Mouse (Mus musculus) heart, adult 2 months (tissue): ENCODE data around the gene Syt7. TPM values are rescaled to one million over a fixed set of nuclear protein-coding genes. Genes with fewer than 3 reads are reported as not detected.

Source experiments
- DNase-seq, 2 experiments: peaks; one replicate each; pipeline ENCODE4 v3.0.0; 2021
- H3K27ac ChIP-seq: fragments of 200-600 bp; 2 replicates; pipeline ENCODE4 v1.8.1; 2022
- H3K27me3 ChIP-seq: fragments of 200-500 bp; 2 replicates; pipeline ENCODE4 v1.6.1; 2012; ENCODE audit warnings: mild to moderate bottlenecking, low read length, inconsistent platforms, mixed read lengths; ENCODE audit not compliant: control insufficient read depth, insufficient read depth
- H3K36me3 ChIP-seq: fragments of 200-500 bp; 2 replicates; pipeline ENCODE4 v1.6.1; 2012; ENCODE audit warnings: low read length, inconsistent platforms; ENCODE audit not compliant: control insufficient read depth, insufficient read depth
- H3K4me1 ChIP-seq: fragments of 200-500 bp; 2 replicates; pipeline ENCODE4 v1.6.1; 2011; ENCODE audit warnings: low read length; ENCODE audit not compliant: control insufficient read depth, insufficient read depth
- H3K4me3 ChIP-seq: fragments of 200-600 bp; 2 replicates; pipeline ENCODE4 v1.8.1; 2022
- H3K79me2 ChIP-seq: fragments of 200-500 bp; replicated peaks from 2 replicates; pipeline ENCODE4 v1.6.1; 2012; ENCODE audit warnings: mild to moderate bottlenecking, inconsistent platforms, low read length, moderate library complexity, mixed read lengths; ENCODE audit not compliant: control insufficient read depth, insufficient read depth
- H3K9ac ChIP-seq: fragments of 200-500 bp; 2 replicates; pipeline ENCODE4 v1.6.1; 2012; ENCODE audit warnings: low read depth, mild to moderate bottlenecking, control low read depth, inconsistent platforms, low read length, mixed read lengths
- CTCF ChIP-seq: fragments of 200-600 bp; IDR thresholded peaks from 2 replicates; pipeline ENCODE4 v1.8.1; 2022; ENCODE audit warnings: antibody characterized with exemption, mild to moderate bottlenecking, moderate library complexity
- EP300 ChIP-seq: fragments of 200-500 bp; IDR thresholded peaks from 2 replicates; pipeline ENCODE4 v1.6.1; 2011; ENCODE audit warnings: low read depth, low read length, control low read depth; ENCODE audit not compliant: insufficient read depth
- POLR2A ChIP-seq: fragments of 200-500 bp; IDR thresholded peaks from 2 replicates; pipeline ENCODE4 v1.6.1; 2011; ENCODE audit warnings: mild to moderate bottlenecking, low read depth, low read length, control low read depth; ENCODE audit not compliant: insufficient read depth
- WGBS: fragments of 180-500 bp; shearing (Covaris S2); methylation state at CpG from one replicate; pipeline ENCODE4 v1.1.7; 2018; 5-methylcytosine and 5-hydroxymethylcytosine counted together
- intact Hi-C: fragments of 180-260 bp; cut with DNase I; formaldehyde crosslinking; loops from one replicate; pipeline ENCODE4 v1.15.1; 2025
- polyA plus RNA-seq: library from polyadenylated mRNA; depleted of rRNA; stranded (reverse); fragments of >200 nt; gene quantifications from 2 replicates; pipeline ENCODE4 v1.2.3, GENCODE M21; 2012
- total RNA-seq, 2 experiments: library from RNA; stranded (reverse); gene quantifications; 2 replicates each; pipeline ENCODE4 v1.2.3; 2021

Syt7 gene
- total and polyA plus RNA-seq, 3 experiments: 17.6 to 38.6 (median 35.7) TPM

DNA sequence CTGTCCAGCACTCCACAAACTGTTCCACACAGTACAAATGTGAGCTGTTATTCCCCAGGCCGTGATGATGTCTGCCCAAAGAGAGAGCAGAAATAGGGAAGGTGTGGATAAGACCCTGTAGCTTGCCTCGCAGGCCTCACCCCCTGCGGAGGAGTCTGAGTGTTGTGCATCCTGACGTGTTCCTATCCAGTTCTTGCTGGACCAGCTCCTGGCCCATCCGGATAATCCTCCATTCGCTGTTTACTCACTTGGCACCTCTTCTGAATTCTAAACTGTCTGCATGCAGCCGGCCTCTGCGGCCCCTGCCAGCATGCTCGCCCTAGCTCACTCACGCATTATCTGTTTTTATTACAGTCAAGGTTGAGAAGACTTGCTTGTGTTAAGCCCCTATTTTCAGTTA lies 15.5 kb downstream of the Syt7 start:
- H3K79me2 ChIP-seq: no peaks in the 10 kb centered on the region; the same call in 1 of the 2 replicates
- H3K4me3 ChIP-seq: no peak overlapping the region
- no peak for DNase-seq
- intact Hi-C loops: no loop called here
- WGBS: 83% methylated on average over 10 of the region's 10 CpGs
- H3K27me3 ChIP-seq: no peaks in the 10 kb centered on the region
- TF ChIP-seq EP300 (no peak), CTCF (no peak), POLR2A (no peak)
- no peak overlapping the region for H3K9ac ChIP-seq
- no peaks in the 10 kb centered on the region for H3K36me3 ChIP-seq
- H3K27ac ChIP-seq: no peak overlapping the region
- no peaks in the 10 kb centered on the region for H3K4me1 ChIP-seq

DNA sequence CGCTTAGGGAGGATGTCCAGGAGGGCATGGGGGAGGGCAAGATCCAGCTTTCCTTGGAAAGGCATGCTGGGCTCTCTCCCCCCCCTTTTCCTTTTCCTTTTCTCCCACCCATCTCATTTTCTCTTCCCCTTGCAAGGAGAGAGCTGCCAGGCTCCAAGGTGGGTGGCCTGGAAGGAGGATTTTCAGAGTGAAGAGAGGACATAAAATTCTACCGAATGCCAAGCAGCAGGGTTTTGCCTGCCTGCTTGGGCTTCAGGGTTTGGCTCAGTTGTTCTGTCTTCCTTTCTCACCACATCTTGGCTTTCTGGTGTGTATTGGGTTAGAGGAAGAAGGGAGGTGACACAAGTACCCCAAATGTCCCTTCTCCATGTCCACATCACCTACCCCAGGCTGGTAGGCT lies 16.0 kb downstream of the Syt7 start:
- intact Hi-C loops: no loop called here
- no peak for TF ChIP-seq POLR2A
- Histone ChIP-seq H3K27ac (no peak overlapping the region), H3K36me3 (no peaks in the 10 kb centered on the region), H3K27me3 (no peaks in the 10 kb centered on the region), H3K9ac (no peak overlapping the region), H3K4me1 (no peaks in the 10 kb centered on the region), H3K79me2 (no peaks in the 10 kb centered on the region; the same call in 1 of the 2 replicates), H3K4me3 (no peak overlapping the region)
- 61% methylated on average over 2 of the region's 2 CpGs for WGBS
- DNase-seq: no peak

DNA sequence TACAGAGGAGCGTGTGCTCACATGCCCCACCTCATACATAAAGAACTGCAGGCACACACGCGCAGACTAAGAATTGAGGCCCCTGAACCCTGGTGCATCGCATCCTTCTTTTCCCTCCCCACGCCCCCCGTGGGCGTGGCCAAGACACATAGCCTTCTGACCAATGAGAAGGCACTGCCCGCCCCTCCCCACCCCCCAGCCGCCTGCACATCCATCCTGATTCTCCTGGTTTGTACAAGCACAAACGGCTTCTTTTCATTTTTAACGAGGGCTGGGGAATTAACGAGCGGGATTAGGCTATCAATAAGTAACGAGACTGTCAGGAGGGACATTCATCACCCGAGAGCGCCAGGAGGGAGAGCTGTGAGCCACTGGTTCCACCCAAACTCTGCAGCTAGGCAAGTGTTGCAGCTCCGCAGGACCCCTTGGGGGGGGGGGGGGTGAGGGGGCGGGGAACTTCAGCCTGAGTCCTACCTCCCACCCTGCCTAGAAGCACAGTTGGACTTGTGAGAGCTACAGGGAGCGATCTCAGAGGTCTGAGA lies 24.9 kb downstream of the Syt7 start:
- WGBS: 38% methylated on average over 17 of the region's 19 CpGs
- no peak overlapping the region for H3K27ac ChIP-seq
- intact Hi-C loops: loop anchor here (2.0 kb wide), 1 partner anchor 17 kb away; no protein-coding TSS in a partner anchor
- no peak overlapping the region for H3K4me3 ChIP-seq
- H3K36me3 ChIP-seq: no peaks in the 10 kb centered on the region
- H3K79me2 ChIP-seq: no peaks in the 10 kb centered on the region
- DNase-seq: no peak
- H3K4me1 ChIP-seq: no peaks in the 10 kb centered on the region; the same call in 1 of the 2 replicates
- no peak for TF ChIP-seq CTCF
- TF ChIP-seq EP300: no peak
- no peak for TF ChIP-seq POLR2A
- no peaks in the 10 kb centered on the region for H3K27me3 ChIP-seq
- H3K9ac ChIP-seq: no peak overlapping the region

DNA sequence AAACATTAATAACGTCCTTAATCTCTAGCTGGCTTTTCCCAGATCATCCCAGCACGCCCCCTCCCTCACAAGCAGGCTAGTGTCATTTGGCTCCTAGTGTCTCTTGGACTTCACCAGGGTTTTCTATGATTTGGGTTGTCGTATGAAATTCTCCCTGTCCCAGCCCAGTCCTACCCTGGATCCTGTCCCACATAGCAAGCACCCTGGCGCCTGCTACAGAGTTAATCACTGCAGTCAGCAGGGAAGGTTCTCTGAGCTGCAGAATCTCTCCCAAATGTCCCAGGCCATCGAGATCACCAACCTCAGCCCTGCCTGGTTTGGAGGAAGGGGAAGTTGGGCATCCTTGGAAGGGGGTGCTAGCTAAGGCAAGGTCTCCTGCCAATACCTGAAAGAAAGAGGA lies 26.6 kb downstream of the Syt7 start:
- no peak for DNase-seq
- no peak overlapping the region for H3K9ac ChIP-seq
- no peak overlapping the region for H3K4me3 ChIP-seq
- H3K4me1 ChIP-seq: no peaks in the 10 kb centered on the region; the same call in 1 of the 2 replicates
- H3K36me3 ChIP-seq: no peaks in the 10 kb centered on the region
- TF ChIP-seq CTCF (no peak), POLR2A (no peak), EP300 (no peak)
- WGBS: 39% methylated on average over 5 of the region's 5 CpGs
- peak overlapping the region; percentile 64 for H3K27ac ChIP-seq
- no peaks in the 10 kb centered on the region for H3K27me3 ChIP-seq
- H3K79me2 ChIP-seq: no peaks in the 10 kb centered on the region
- intact Hi-C loops: loop anchor here (2.0 kb wide), 1 partner anchor 19 kb away; no protein-coding TSS in a partner anchor

DNA sequence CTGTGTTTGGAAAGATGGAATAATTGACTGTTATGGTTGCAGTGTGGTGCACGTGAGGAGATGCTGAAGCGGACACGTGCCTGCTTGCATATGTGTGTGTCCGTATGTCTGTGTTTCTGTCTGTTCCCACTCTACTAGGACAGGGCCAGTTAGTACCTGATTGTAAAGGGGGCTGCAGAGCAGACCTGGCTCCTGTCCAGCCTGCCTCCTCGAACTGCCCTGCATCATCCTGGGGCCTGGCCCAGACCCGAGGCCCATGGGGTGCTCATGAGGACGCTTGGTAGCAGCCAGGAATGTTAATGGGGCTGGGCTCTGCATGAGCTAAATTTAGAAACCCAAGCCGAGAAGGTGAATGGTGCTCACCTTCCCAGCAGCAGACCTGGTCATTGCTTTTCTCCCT lies 28.0 kb downstream of the Syt7 start:
- Histone ChIP-seq H3K36me3 (no peaks in the 10 kb centered on the region), H3K27ac (peak overlapping the region; percentile 97), H3K27me3 (no peaks in the 10 kb centered on the region), H3K9ac (0 out of 2 replicates have a peak overlapping the region, but pooled peaks have one; percentile 5), H3K79me2 (no peaks in the 10 kb centered on the region), H3K4me1 (no peaks in the 10 kb centered on the region; the same call in 1 of the 2 replicates), H3K4me3 (peak overlapping the region; percentile 15; the same call in 1 of the 2 replicates)
- peak; percentile 62 to 77 for DNase-seq
- intact Hi-C loops: no loop called here
- TF ChIP-seq EP300 (peak; percentile 84), POLR2A (no peak), CTCF (no peak)
- WGBS: 43% methylated on average over 8 of the region's 8 CpGs

DNA sequence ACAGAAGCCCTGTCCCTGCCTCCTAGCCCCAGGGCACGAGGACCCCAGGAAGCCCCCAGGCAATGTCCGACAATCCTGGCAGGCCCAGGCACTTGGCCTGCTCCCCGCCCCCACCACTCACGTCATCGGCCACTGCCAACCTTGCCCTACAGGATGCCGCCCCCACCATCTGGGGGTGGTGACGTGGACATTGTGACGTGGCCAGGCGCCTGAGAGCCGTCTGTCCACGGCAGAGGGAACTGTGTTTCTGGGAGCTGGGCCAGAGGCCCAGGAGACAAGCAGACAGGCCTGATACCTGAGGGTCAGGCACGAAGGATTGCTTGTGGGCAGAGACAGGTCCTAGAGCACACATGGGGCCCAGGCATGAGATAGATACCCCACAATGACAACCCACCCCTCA lies 28.5 kb downstream of the Syt7 start:
- H3K27me3 ChIP-seq: no peaks in the 10 kb centered on the region
- H3K9ac ChIP-seq: 0 out of 2 replicates have a peak overlapping the region, but pooled peaks have one; percentile 5
- H3K79me2 ChIP-seq: no peaks in the 10 kb centered on the region
- TF ChIP-seq POLR2A: peak; percentile 37; the same call in 1 of the 2 replicates
- TF ChIP-seq CTCF: no peak
- TF ChIP-seq EP300: 0 out of 2 replicates have a peak, but pooled peaks have one; percentile 52
- no peaks in the 10 kb centered on the region for H3K36me3 ChIP-seq
- WGBS: 22% methylated on average over 12 of the region's 12 CpGs
- H3K27ac ChIP-seq: peak overlapping the region; percentile 97
- no peaks in the 10 kb centered on the region; the same call in 1 of the 2 replicates for H3K4me1 ChIP-seq
- H3K4me3 ChIP-seq: peak overlapping the region; percentile 15; the same call in 1 of the 2 replicates
- intact Hi-C loops: no loop called here
- DNase-seq: peak; percentile 76 to 84
